Mouse (Mus musculus): ENCODE measurements around the gene Nsmce1. TPM values are rescaled to one million over a fixed set of nuclear protein-coding genes. Genes with fewer than 3 reads are reported as not detected.

Gene Nsmce1
- polyA plus RNA-seq, 1 experiment from 2014 or later = 130 TPM

GRCm38 (mm10) chr7:125515081-125515853 is 23.9 kb upstream of the Nsmce1 start:
- Histone ChIP-seq H3K4me1 (replicated peaks; ENCODE audit: control insufficient read depth, insufficient read depth, low read length) (no peaks in the 10 kb centered on the region), H3K4me2 (replicated peaks; ENCODE audit: low read depth, low read length) (no peak overlapping the region), H3K27me3 (ENCODE audit: control insufficient read depth, insufficient read depth, low read length) (no peaks in the 10 kb centered on the region), H3K27ac (ENCODE audit: low read depth, low read length) (no peak overlapping the region), H3K9ac (ENCODE audit: low read depth, low read length) (no peak overlapping the region), H3K36me3 (ENCODE audit: control insufficient read depth, insufficient read depth, low read length) (no peaks in the 10 kb centered on the region), H3K4me3 (ENCODE audit: low read depth, low read length) (no peak overlapping the region), H3K9me3 (ENCODE audit: control insufficient read depth, low read length) (no peaks in the 10 kb centered on the region)
- ATAC-seq (ENCODE audit: low FRiP score) = no peak
- DNase-seq (ENCODE audit: low spot score) = no peak
- 75% methylated on average over 5 of the region's 5 CpGs for WGBS

- no peaks in the 10 kb centered on the region for H3K36me3 ChIP-seq (ENCODE audit: control insufficient read depth, insufficient read depth, low read length)
- H3K4me3 ChIP-seq (ENCODE audit: low read depth, low read length) = no peak overlapping the region
- ATAC-seq (ENCODE audit: low FRiP score) (no peak), DNase-seq (ENCODE audit: low spot score) (no peak)
- H3K4me2 ChIP-seq (replicated peaks; ENCODE audit: low read depth, low read length) = no peak overlapping the region
- no peaks in the 10 kb centered on the region for H3K9me3 ChIP-seq (ENCODE audit: control insufficient read depth, low read length)
- no peak overlapping the region for H3K9ac ChIP-seq (ENCODE audit: low read depth, low read length)
- H3K27ac ChIP-seq (ENCODE audit: low read depth, low read length) = no peak overlapping the region
- H3K4me1 ChIP-seq (replicated peaks; ENCODE audit: control insufficient read depth, insufficient read depth, low read length) = no peaks in the 10 kb centered on the region
- WGBS = 82% methylated on average over 2 of the region's 2 CpGs
- H3K27me3 ChIP-seq (ENCODE audit: control insufficient read depth, insufficient read depth, low read length) = no peaks in the 10 kb centered on the region
Measured at GRCm38 (mm10) chr7:125511852-125512251, 20.5 kb upstream of the Nsmce1 start.

- no peaks in the 10 kb centered on the region for H3K9me3 ChIP-seq (ENCODE audit: control insufficient read depth, low read length)
- no peak overlapping the region for H3K4me2 ChIP-seq (replicated peaks; ENCODE audit: low read depth, low read length)
- H3K36me3 ChIP-seq (ENCODE audit: control insufficient read depth, insufficient read depth, low read length) = no peaks in the 10 kb centered on the region
- DNase-seq (ENCODE audit: low spot score) (no peak), ATAC-seq (ENCODE audit: low FRiP score) (no peak)
- H3K4me1 ChIP-seq (replicated peaks; ENCODE audit: control insufficient read depth, insufficient read depth, low read length) = no peaks in the 10 kb centered on the region
- H3K27ac ChIP-seq (ENCODE audit: low read depth, low read length) = no peak overlapping the region
- no peak overlapping the region for H3K9ac ChIP-seq (ENCODE audit: low read depth, low read length)
- H3K27me3 ChIP-seq (ENCODE audit: control insufficient read depth, insufficient read depth, low read length) = no peaks in the 10 kb centered on the region
- 86% methylated on average over 5 of the region's 5 CpGs for WGBS
- H3K4me3 ChIP-seq (ENCODE audit: low read depth, low read length) = no peak overlapping the region
Measured at GRCm38 (mm10) chr7:125511432-125511831, 20.0 kb upstream of the Nsmce1 start.

- ATAC-seq (ENCODE audit: low FRiP score) (no peak), DNase-seq (ENCODE audit: low spot score) (no peak)
- Histone ChIP-seq H3K4me3 (ENCODE audit: low read depth, low read length) (no peak overlapping the region), H3K9me3 (ENCODE audit: control insufficient read depth, low read length) (no peaks in the 10 kb centered on the region), H3K4me2 (replicated peaks; ENCODE audit: low read depth, low read length) (no peak overlapping the region), H3K9ac (ENCODE audit: low read depth, low read length) (no peak overlapping the region), H3K36me3 (ENCODE audit: control insufficient read depth, insufficient read depth, low read length) (no peaks in the 10 kb centered on the region), H3K4me1 (replicated peaks; ENCODE audit: control insufficient read depth, insufficient read depth, low read length) (no peaks in the 10 kb centered on the region), H3K27me3 (ENCODE audit: control insufficient read depth, insufficient read depth, low read length) (no peaks in the 10 kb centered on the region), H3K27ac (ENCODE audit: low read depth, low read length) (no peak overlapping the region)
- 93% methylated on average over 2 of the region's 2 CpGs for WGBS
Measured at GRCm38 (mm10) chr7:125507279-125507678, 15.9 kb upstream of the Nsmce1 start.

- 82% methylated on average over 10 of the region's 10 CpGs for WGBS
- no peak overlapping the region for H3K27ac ChIP-seq (ENCODE audit: low read depth, low read length)
- ATAC-seq (ENCODE audit: low FRiP score) = no peak
- no peaks in the 10 kb centered on the region for H3K36me3 ChIP-seq (ENCODE audit: control insufficient read depth, insufficient read depth, low read length)
- H3K27me3 ChIP-seq (ENCODE audit: control insufficient read depth, insufficient read depth, low read length) = no peaks in the 10 kb centered on the region
- no peak overlapping the region for H3K4me2 ChIP-seq (replicated peaks; ENCODE audit: low read depth, low read length)
- no peak overlapping the region for H3K9ac ChIP-seq (ENCODE audit: low read depth, low read length)
- H3K9me3 ChIP-seq (ENCODE audit: control insufficient read depth, low read length) = no peaks in the 10 kb centered on the region
- no peaks in the 10 kb centered on the region for H3K4me1 ChIP-seq (replicated peaks; ENCODE audit: control insufficient read depth, insufficient read depth, low read length)
- no peak for DNase-seq (ENCODE audit: low spot score)
- H3K4me3 ChIP-seq (ENCODE audit: low read depth, low read length) = no peak overlapping the region
Measured at GRCm38 (mm10) chr7:125505568-125505967, 14.2 kb upstream of the Nsmce1 start.

GRCm38 (mm10) chr7:125504618-125505017 is 13.2 kb upstream of the Nsmce1 start:
- no peaks in the 10 kb centered on the region for H3K27me3 ChIP-seq (ENCODE audit: control insufficient read depth, insufficient read depth, low read length)
- no peak for ATAC-seq (ENCODE audit: low FRiP score)
- no peak overlapping the region for H3K27ac ChIP-seq (ENCODE audit: low read depth, low read length)
- no peaks in the 10 kb centered on the region for H3K36me3 ChIP-seq (ENCODE audit: control insufficient read depth, insufficient read depth, low read length)
- no peak for DNase-seq (ENCODE audit: low spot score)
- WGBS = 93% methylated on average over 5 of the region's 5 CpGs
- H3K4me1 ChIP-seq (replicated peaks; ENCODE audit: control insufficient read depth, insufficient read depth, low read length) = no peaks in the 10 kb centered on the region
- H3K9me3 ChIP-seq (ENCODE audit: control insufficient read depth, low read length) = no peaks in the 10 kb centered on the region
- H3K4me3 ChIP-seq (ENCODE audit: low read depth, low read length) = no peak overlapping the region
- no peak overlapping the region for H3K4me2 ChIP-seq (replicated peaks; ENCODE audit: low read depth, low read length)
- H3K9ac ChIP-seq (ENCODE audit: low read depth, low read length) = no peak overlapping the region

- ATAC-seq (ENCODE audit: low FRiP score) (no peak), DNase-seq (ENCODE audit: low spot score) (no peak)
- 81% methylated on average over 5 of the region's 5 CpGs for WGBS
- Histone ChIP-seq H3K9me3 (ENCODE audit: control insufficient read depth, low read length) (no peaks in the 10 kb centered on the region), H3K4me2 (replicated peaks; ENCODE audit: low read depth, low read length) (no peak overlapping the region), H3K27me3 (ENCODE audit: control insufficient read depth, insufficient read depth, low read length) (no peaks in the 10 kb centered on the region), H3K36me3 (ENCODE audit: control insufficient read depth, insufficient read depth, low read length) (no peaks in the 10 kb centered on the region), H3K9ac (ENCODE audit: low read depth, low read length) (no peak overlapping the region), H3K27ac (ENCODE audit: low read depth, low read length) (no peak overlapping the region), H3K4me1 (replicated peaks; ENCODE audit: control insufficient read depth, insufficient read depth, low read length) (no peaks in the 10 kb centered on the region), H3K4me3 (ENCODE audit: low read depth, low read length) (no peak overlapping the region)
Measured at GRCm38 (mm10) chr7:125503374-125504092, 12.1 kb upstream of the Nsmce1 start.

- H3K36me3 ChIP-seq (ENCODE audit: control insufficient read depth, insufficient read depth, low read length) = no peaks in the 10 kb centered on the region
- no peak overlapping the region for H3K4me2 ChIP-seq (replicated peaks; ENCODE audit: low read depth, low read length)
- ATAC-seq (ENCODE audit: low FRiP score) = no peak
- DNase-seq (ENCODE audit: low spot score) = no peak
- no peaks in the 10 kb centered on the region for H3K9me3 ChIP-seq (ENCODE audit: control insufficient read depth, low read length)
- H3K4me1 ChIP-seq (replicated peaks; ENCODE audit: control insufficient read depth, insufficient read depth, low read length) = no peaks in the 10 kb centered on the region
- no peak overlapping the region for H3K4me3 ChIP-seq (ENCODE audit: low read depth, low read length)
- WGBS = 93% methylated on average over 7 of the region's 7 CpGs
- no peak overlapping the region for H3K27ac ChIP-seq (ENCODE audit: low read depth, low read length)
- H3K27me3 ChIP-seq (ENCODE audit: control insufficient read depth, insufficient read depth, low read length) = no peaks in the 10 kb centered on the region
- no peak overlapping the region for H3K9ac ChIP-seq (ENCODE audit: low read depth, low read length)
Measured at GRCm38 (mm10) chr7:125500879-125501278, 9.5 kb upstream of the Nsmce1 start.
